Mouse (Mus musculus) forebrain, embryonic 16.5 days (tissue): Measurements from ENCODE around the gene Dph5. TPM values are rescaled to one million over a fixed set of nuclear protein-coding genes. Genes with fewer than 3 reads are reported as not detected.

ENCODE experiments used
- ATAC-seq: fragments of 200-750 bp; cut with Nextera tagmentation; 2 replicates; pipeline ENCODE4 v1.8.0; 2017; ENCODE audit warnings: mild to moderate bottlenecking, moderate library complexity
- H3K27ac ChIP-seq: fragments of 300-500 bp; sonication (generic); 2 replicates; pipeline ENCODE4 v1.5.1; 2014; ENCODE audit warnings: low read length, control low read depth
- H3K27me3 ChIP-seq: fragments of 300-500 bp; sonication (generic); replicated peaks from 2 replicates; pipeline ENCODE4 v1.6.1; 2014; ENCODE audit warnings: low read length; ENCODE audit not compliant: control insufficient read depth, insufficient read depth
- H3K36me3 ChIP-seq: fragments of 300-500 bp; sonication (generic); 2 replicates; pipeline ENCODE4 v1.6.1; 2014; ENCODE audit not compliant: control insufficient read depth, insufficient read depth
- H3K4me1 ChIP-seq: fragments of 300-500 bp; sonication (generic); replicated peaks from 2 replicates; pipeline ENCODE4 v1.6.1; 2014; ENCODE audit warnings: low read length; ENCODE audit not compliant: control insufficient read depth, insufficient read depth
- H3K4me2 ChIP-seq: fragments of 300-500 bp; sonication (generic); 2 replicates; pipeline ENCODE4 v1.6.1; 2014; ENCODE audit warnings: mild to moderate bottlenecking, low read length, control low read depth
- H3K4me3 ChIP-seq: fragments of 300-500 bp; sonication (generic); replicated peaks from 2 replicates; pipeline ENCODE4 v1.5.1; 2014; ENCODE audit warnings: mild to moderate bottlenecking, low read length, control low read depth
- H3K9ac ChIP-seq: fragments of 300-500 bp; sonication (generic); replicated peaks from 2 replicates; pipeline ENCODE4 v1.6.1; 2014; ENCODE audit warnings: low read depth, low read length, control low read depth
- H3K9me3 ChIP-seq: fragments of 300-500 bp; sonication (generic); 2 replicates; pipeline ENCODE4 v1.6.1; 2016; ENCODE audit warnings: low read length; ENCODE audit not compliant: control insufficient read depth
- WGBS: fragments of 180-500 bp; shearing (Covaris S2); extraction: QIAGEN DNeasy Blood & Tissue Kit; methylation state at CpG from one replicate; pipeline ENCODE4 v1.1.7; 2014; 5-methylcytosine and 5-hydroxymethylcytosine counted together
- polyA plus RNA-seq: library from polyadenylated mRNA; unstranded; fragments of >200 nt; fragmentation: Nextera tagmentation; extraction: Ambion mirVana; gene quantifications from 2 replicates; pipeline ENCODE4 v1.2.1, GENCODE M21; 2015

Gene Dph5
- polyA plus RNA-seq, 1 experiment from 2014 or later, result 30.2 TPM

DNA sequence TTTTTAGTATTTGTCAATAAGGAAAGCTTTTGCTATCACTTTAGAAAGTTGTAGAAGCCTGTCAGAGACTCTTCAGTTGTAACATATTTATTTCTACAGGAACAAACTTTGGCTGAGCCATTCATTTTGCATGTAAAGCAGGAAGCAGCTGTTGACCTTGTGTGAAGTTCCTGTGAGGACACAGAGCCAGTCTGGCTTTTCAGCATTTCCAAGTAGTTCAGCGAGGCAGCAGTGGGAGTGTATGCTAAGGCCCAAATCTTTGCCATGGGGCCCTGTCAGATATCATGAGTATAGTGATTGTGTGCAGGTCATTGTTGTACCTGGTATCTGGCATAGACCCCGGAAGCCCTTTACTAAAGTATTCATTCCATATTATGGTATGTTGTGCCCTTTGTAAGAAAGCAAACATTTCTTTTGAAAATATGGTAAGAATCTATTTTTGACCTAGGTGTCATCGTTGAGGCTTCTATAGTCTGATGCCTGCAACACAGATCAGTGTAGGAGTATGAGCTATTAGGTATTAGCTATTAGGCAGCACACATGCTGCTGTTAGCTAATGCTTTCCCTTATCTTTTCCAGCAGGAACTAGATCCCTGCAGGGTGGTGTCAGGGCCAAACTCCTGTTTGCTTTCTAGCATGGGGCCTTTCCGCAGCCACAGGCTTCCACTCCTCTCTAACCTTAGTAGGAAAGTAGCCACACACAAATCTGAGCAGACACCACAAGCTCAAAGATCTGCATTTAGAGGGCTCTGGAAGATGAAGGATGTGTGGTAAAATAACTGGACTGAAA lies 37.0 kb downstream of the Dph5 start:
- Histone ChIP-seq H3K27me3 (no peaks in the 10 kb centered on the region), H3K27ac (no peak overlapping the region), H3K4me1 (no peaks in the 10 kb centered on the region), H3K36me3 (no peaks in the 10 kb centered on the region), H3K4me2 (no peak overlapping the region), H3K4me3 (no peak overlapping the region), H3K9ac (no peak overlapping the region), H3K9me3 (no peaks in the 10 kb centered on the region)
- no peak for ATAC-seq
- WGBS, result 91% methylated on average over 4 of the region's 4 CpGs

DNA sequence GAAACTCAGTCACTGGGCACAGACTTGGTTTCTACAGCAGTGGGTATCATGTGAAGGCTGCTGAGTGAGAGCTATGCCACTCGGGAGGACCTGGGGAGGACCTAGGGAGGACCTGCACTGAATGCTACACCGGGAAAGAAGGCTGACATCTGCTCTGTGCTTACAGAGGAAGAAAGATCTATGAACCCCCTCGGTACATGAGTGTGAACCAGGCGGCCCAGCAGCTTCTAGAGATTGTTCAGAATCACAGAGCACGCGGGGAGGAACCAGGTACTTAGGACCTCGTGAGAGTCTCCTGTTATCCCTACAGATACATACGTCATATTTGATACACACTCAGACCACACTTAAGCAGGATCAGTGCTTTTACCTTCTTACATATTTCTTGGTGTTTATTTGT lies 38.9 kb downstream of the Dph5 start:
- Histone ChIP-seq H3K27me3 (no peaks in the 10 kb centered on the region), H3K9me3 (no peaks in the 10 kb centered on the region), H3K4me3 (no peak overlapping the region), H3K4me2 (no peak overlapping the region), H3K4me1 (no peaks in the 10 kb centered on the region), H3K27ac (no peak overlapping the region), H3K9ac (no peak overlapping the region), H3K36me3 (no peaks in the 10 kb centered on the region)
- no peak for ATAC-seq
- 92% methylated on average over 8 of the region's 8 CpGs for WGBS

DNA sequence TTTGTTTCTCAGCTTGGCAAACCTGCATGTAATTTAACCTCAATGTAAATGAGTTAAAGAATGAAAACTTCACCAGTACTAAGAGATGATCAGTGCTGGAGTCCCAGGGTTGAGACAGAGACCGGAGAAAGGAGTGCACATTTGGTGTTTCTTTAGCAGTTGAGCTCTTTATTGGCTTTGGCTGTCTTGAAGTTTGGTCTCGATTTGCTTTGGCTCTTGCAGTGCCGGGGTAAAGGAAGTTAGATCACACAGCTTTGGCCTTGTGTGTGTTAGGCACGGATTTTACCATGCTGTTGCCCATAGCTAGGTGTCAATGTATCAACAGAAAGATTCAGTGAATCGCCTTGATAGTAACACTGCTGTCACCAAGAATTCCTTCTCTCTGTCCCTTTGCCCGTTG lies 44.1 kb downstream of the Dph5 start:
- no peak for ATAC-seq
- Histone ChIP-seq H3K27ac (no peak overlapping the region), H3K36me3 (no peaks in the 10 kb centered on the region), H3K27me3 (no peaks in the 10 kb centered on the region), H3K9ac (no peak overlapping the region), H3K4me3 (no peak overlapping the region), H3K4me1 (no peaks in the 10 kb centered on the region), H3K4me2 (no peak overlapping the region), H3K9me3 (no peaks in the 10 kb centered on the region)
- 91% methylated on average over 6 of the region's 6 CpGs for WGBS

DNA sequence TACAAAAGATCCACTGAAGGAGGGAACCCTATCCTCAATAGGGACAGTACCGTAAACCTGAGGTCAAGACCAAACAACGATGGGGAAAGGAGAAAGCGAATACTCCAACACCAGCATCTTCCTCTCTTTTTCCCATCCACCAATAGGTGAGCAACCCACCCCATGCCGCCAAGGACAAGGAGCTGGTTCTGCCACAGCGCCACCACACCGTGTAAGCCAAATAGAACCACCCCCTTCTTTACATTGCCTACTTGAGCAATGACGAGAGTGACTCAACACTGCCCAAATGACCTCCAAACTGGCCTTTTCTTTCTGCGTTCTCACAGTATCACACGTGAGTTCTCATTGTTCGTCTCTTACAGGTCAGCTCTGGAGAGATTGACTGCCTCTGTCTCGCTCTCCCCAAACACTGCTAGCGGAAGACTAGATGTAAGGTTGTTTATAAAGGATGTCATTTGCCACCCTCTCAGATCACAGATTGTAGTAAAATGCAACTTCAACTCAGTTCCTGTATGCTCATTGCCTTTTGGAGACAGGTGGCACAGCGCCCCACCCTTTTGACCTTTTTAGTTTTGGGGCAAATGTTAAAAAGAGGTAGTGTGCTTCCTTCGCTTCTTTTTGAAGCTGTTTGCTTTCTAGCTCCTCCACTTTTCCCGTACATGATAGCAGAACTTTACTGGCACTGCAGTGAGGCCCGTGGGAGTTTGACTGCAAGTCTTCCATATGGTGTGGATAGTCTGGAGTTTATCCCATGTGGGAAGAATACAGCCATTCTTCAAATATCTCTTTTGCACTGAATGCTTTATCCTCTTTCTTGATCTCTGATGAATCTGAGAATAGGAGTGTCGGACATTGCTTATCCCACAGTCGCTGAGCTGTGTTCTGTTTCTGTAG lies 45.9 kb downstream of the Dph5 start:
- 94% methylated on average over 18 of the region's 18 CpGs for WGBS
- H3K36me3 ChIP-seq, result no peaks in the 10 kb centered on the region
- no peaks in the 10 kb centered on the region for H3K27me3 ChIP-seq
- ATAC-seq, result no peak
- H3K4me1 ChIP-seq, result no peaks in the 10 kb centered on the region
- H3K4me3 ChIP-seq, result no peak overlapping the region
- H3K9me3 ChIP-seq, result no peaks in the 10 kb centered on the region
- no peak overlapping the region for H3K9ac ChIP-seq
- no peak overlapping the region for H3K27ac ChIP-seq
- H3K4me2 ChIP-seq, result no peak overlapping the region

DNA sequence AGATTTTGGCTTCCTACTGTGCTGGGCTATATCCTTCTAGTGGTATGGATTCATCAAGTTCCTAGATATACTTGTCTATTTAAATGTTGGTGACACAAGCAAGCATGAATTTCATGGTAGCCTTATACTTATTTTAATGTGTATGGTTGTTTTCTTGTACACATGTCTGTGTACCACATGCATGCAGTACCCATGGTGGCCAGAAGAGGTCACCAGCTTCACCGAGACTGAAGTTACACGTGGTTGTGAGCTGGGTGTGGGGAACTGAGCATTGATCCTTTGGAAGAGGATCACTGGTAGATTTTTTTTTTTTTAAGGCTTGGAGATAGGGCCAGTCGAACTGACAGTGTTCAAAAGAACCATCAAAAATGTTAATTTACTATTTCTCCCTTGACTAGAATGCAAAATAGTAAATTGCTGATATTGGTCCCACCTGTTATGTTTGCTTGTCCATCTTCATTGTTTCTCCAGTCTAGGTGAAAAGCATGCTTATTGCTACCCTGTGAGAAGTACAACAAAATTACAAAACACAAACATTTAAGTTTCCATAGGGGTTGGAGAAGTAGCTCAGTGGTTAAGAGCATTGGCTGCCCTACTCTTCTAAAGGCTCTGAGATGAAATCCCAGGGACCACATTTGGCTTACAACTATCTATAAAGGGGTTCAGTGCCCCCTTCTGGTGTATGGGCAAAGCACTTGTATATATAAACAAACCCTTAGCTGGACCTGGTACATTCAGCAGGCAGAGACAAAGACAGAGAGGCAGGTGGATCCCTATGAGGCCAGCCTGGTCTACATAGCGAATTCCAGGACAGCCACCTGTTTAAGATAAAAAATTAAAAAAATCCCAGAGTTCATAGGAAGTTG lies 49.3 kb downstream of the Dph5 start:
- no peaks in the 10 kb centered on the region for H3K9me3 ChIP-seq
- no peak overlapping the region for H3K4me2 ChIP-seq
- no peaks in the 10 kb centered on the region for H3K27me3 ChIP-seq
- H3K27ac ChIP-seq, result no peak overlapping the region
- no peak overlapping the region for H3K4me3 ChIP-seq
- H3K4me1 ChIP-seq, result no peaks in the 10 kb centered on the region
- WGBS, result 57% methylated on average over 4 of the region's 4 CpGs
- peaks cover 5% of the 10 kb centered on the region for H3K36me3 ChIP-seq
- ATAC-seq, result no peak
- no peak overlapping the region for H3K9ac ChIP-seq

DNA sequence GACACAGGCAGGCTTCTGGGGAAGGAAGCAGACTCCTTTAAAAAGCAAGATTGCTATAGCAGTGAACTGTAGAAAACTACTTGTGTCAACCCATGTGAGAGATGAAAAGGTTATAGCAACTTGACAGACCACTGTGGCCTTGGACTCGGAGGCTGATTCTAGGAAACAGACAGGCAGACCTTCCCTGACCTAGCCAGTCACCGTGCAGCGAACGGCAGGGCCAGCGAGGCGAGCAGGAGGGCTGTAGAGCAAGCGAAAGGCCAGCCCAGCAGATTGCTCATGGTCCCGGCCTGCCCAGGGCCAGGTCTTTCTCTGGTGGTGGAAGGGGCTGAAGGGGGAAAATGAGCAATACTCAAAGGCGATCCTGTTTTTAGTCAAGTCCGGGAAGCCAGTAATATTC lies 50.2 kb downstream of the Dph5 start:
- Histone ChIP-seq H3K36me3 (peaks cover 5% of the 10 kb centered on the region), H3K4me2 (no peak overlapping the region), H3K27ac (no peak overlapping the region), H3K27me3 (no peaks in the 10 kb centered on the region), H3K4me1 (no peaks in the 10 kb centered on the region), H3K9ac (no peak overlapping the region), H3K9me3 (no peaks in the 10 kb centered on the region), H3K4me3 (no peak overlapping the region)
- no peak for ATAC-seq
- WGBS, result 87% methylated on average over 10 of the region's 10 CpGs

DNA sequence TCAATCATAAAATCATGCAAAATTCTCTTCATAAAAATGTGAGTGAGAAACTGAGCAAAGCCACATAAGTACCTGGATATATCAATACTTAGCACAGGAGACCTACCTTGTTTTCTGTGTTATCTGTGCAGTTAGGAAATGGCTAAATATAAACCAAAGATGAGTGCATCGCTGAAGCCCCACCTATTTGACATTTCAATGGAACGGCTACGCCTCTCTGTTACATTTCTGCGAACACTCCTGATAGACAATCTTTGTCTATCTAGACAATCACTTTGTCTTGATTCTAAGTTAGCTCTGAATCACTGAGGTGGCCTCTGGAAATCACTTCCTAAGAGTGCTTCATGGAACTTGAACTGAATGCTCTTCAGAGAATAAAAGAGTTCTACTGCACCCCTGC lies 52.9 kb downstream of the Dph5 start:
- Histone ChIP-seq H3K9ac (no peak overlapping the region), H3K9me3 (no peaks in the 10 kb centered on the region), H3K27me3 (no peaks in the 10 kb centered on the region), H3K4me3 (no peak overlapping the region), H3K4me2 (no peak overlapping the region), H3K27ac (no peak overlapping the region), H3K4me1 (no peaks in the 10 kb centered on the region), H3K36me3 (peaks cover 8% of the 10 kb centered on the region)
- ATAC-seq, result no peak
- 93% methylated on average over 4 of the region's 4 CpGs for WGBS

DNA sequence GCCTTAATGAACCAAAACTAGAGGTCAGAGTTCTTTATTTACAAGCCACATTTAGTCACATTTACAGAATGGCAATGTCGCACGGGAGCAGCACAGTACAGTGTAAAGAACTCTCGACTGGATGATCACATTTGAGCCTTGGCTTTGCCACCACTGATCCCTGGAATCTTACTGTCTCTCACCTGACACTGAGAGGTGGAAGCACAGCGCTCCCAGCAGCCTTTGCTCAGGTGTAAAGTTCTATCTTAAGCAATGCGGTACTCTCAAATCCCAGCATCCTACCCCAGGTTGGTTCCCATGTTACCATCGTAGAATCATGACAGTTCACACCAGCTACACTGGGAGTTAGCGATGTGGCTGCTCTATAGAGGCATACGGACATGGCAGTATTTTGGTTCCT lies 53.8 kb downstream of the Dph5 start:
- no peak overlapping the region for H3K9ac ChIP-seq
- H3K4me1 ChIP-seq, result no peaks in the 10 kb centered on the region
- H3K4me3 ChIP-seq, result no peak overlapping the region
- ATAC-seq, result no peak
- H3K27ac ChIP-seq, result no peak overlapping the region
- WGBS, result 89% methylated on average over 8 of the region's 8 CpGs
- H3K27me3 ChIP-seq, result no peaks in the 10 kb centered on the region
- peaks cover 12% of the 10 kb centered on the region for H3K36me3 ChIP-seq
- no peaks in the 10 kb centered on the region for H3K9me3 ChIP-seq
- H3K4me2 ChIP-seq, result no peak overlapping the region

DNA sequence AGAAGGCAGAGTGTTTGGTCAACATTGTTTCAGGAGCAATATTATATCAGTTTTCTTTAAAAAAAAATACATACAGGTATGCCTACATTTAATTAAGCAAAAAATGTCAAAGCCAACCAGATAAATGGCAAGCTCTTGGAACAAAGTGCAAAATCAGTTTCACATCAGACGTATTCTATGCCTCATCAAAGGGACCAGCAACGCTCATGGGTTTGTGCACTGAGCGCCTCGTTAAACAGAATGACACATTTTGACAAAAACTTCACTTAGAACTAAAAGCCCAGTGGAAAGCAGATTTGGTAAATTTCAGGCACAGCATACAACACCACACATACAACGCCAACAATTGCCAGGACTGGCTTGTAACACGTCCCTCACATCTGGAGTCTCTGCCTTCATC lies 56.7 kb downstream of the Dph5 start:
- Histone ChIP-seq H3K4me1 (0 out of 2 replicates have a peak, but pooled peaks cover 2% of the 10 kb centered on the region), H3K27me3 (no peaks in the 10 kb centered on the region), H3K4me3 (no peak overlapping the region), H3K9me3 (no peaks in the 10 kb centered on the region), H3K4me2 (no peak overlapping the region), H3K36me3 (peaks cover 12% of the 10 kb centered on the region), H3K27ac (no peak overlapping the region), H3K9ac (no peak overlapping the region)
- no peak for ATAC-seq
- 61% methylated on average over 6 of the region's 6 CpGs for WGBS
